Mouse (Mus musculus): ENCODE results near the gene Id3. TPM values are rescaled to one million over a fixed set of nuclear protein-coding genes. Genes with fewer than 3 reads are reported as not detected.
A peak's percentile ranks its signal among the peaks of the same experiment; 100 is the strongest.

Id3 gene
- polyA plus RNA-seq, 1 experiment = 33.8 TPM

GRCm38 (mm10) chr4:136174216-136175193, 31.2 kb downstream of the Id3 start:
- Histone ChIP-seq H3K4me1 (ENCODE audit: control insufficient read depth, insufficient read depth, low read length) (peaks cover 17% of the 10 kb centered on the region), H3K27ac (ENCODE audit: control insufficient read depth, insufficient read depth, low read depth, low read length, poor library complexity) (peak overlapping the region; percentile 97), H3K4me3 (replicated peaks; ENCODE audit: control insufficient read depth, low read depth, low read length) (peak overlapping the region; percentile 94)
- TF ChIP-seq POLR2A (IDR thresholded peaks at IDR 0.05; ENCODE audit: borderline replicate concordance, control insufficient read depth, low read depth, low read length) (peak; percentile 96), CTCF (IDR thresholded peaks at IDR 0.05; ENCODE audit: control insufficient read depth, insufficient read depth, low read length) (peak; percentile 57)
- 31% methylated on average over 13 of the region's 13 CpGs for WGBS

- peaks cover 17% of the 10 kb centered on the region for H3K4me1 ChIP-seq (ENCODE audit: control insufficient read depth, insufficient read depth, low read length)
- peak overlapping the region; percentile 19 for H3K4me3 ChIP-seq (replicated peaks; ENCODE audit: control insufficient read depth, low read depth, low read length)
- TF ChIP-seq POLR2A (IDR thresholded peaks at IDR 0.05; ENCODE audit: borderline replicate concordance, control insufficient read depth, low read depth, low read length) (peak; percentile 52; the same call in 1 of the 2 replicates), CTCF (IDR thresholded peaks at IDR 0.05; ENCODE audit: control insufficient read depth, insufficient read depth, low read length) (no peak)
- H3K27ac ChIP-seq (ENCODE audit: control insufficient read depth, insufficient read depth, low read depth, low read length, poor library complexity) = peak overlapping the region; percentile 97
- 78% methylated on average over 10 of the region's 10 CpGs for WGBS
Measured at GRCm38 (mm10) chr4:136176022-136176552, 32.8 kb downstream of the Id3 start.

GRCm38 (mm10) chr4:136177244-136177611, 33.9 kb downstream of the Id3 start:
- 3% methylated on average over 8 of the region's 8 CpGs for WGBS
- no peak for TF ChIP-seq POLR2A (IDR thresholded peaks at IDR 0.05; ENCODE audit: borderline replicate concordance, control insufficient read depth, low read depth, low read length)
- Histone ChIP-seq H3K4me3 (replicated peaks; ENCODE audit: control insufficient read depth, low read depth, low read length) (peak overlapping the region; percentile 37), H3K4me1 (ENCODE audit: control insufficient read depth, insufficient read depth, low read length) (peaks cover 17% of the 10 kb centered on the region), H3K27ac (ENCODE audit: control insufficient read depth, insufficient read depth, low read depth, low read length, poor library complexity) (peak overlapping the region; percentile 97)

DNA sequence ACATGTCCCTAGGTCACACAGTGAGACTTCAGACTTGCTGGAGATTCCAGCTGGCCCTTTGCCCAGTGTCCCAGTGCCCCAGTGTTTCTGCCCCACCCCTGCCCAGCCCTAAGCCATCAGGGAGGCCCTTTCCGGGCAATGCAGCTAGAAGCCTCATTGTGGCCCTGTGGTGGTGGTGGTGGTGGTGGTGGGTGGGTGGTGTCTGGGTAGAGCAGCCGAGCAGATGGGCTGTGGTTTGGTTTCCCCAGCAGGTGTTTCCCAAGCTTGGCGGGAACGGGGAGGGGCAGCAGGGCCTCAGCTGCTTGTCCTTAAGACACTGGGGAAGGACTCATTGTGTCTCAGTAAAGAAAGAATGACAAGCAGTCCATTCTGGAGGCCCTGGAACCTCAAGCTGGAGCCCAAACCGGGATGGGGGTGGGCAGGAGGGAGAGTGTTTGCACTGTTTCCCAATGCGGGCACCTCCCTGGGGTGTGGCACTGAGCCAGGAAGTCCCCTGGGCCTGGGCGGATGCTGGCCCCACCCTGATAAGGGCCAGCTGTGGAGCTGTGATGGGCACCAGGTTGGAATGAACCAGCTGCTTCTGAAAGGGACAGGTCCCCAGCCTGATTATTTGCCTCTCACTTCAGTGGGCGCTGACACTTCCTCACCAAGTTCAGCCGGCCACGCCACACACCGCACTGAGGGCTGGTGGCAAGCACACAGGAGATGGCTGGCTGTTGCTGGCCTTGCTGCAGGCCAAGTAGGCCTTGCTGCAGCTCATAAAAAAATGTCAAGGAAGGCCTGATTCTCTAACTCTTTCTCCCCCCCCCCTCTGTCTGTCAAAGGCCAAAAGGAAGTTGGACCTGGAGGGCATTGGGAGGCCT, 34.5 kb downstream of the Id3 start:
- WGBS = 2% methylated on average over 11 of the region's 11 CpGs

DNA sequence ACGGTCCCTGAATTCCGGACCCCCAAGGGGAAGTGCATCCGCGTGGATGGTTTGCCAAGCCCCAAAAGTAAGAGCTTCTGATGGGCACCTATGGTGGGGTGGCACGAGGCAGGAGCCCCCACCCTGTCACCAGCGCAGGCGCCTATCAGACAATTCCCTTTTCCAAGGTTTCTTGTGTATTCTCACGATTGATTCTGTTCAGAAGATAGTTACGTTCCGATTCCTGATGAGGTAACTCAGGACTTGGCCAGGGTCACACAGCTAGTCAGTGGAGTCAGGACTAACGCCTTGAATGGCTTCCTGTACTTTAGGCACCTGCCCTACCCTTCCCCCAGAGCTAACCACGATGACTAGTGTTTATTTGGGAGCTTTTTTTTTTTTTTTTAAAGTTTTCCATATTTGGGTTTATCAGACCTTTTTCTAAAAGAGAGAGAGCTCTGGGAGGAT, 35.2 kb downstream of the Id3 start:
- peaks cover 17% of the 10 kb centered on the region for H3K4me1 ChIP-seq (ENCODE audit: control insufficient read depth, insufficient read depth, low read length)
- TF ChIP-seq POLR2A (IDR thresholded peaks at IDR 0.05; ENCODE audit: borderline replicate concordance, control insufficient read depth, low read depth, low read length) (no peak), CTCF (IDR thresholded peaks at IDR 0.05; ENCODE audit: control insufficient read depth, insufficient read depth, low read length) (no peak)
- H3K27ac ChIP-seq (ENCODE audit: control insufficient read depth, insufficient read depth, low read depth, low read length, poor library complexity) = peak overlapping the region; percentile 97
- H3K4me3 ChIP-seq (replicated peaks; ENCODE audit: control insufficient read depth, low read depth, low read length) = peak overlapping the region; percentile 49
- 5% methylated on average over 12 of the region's 12 CpGs for WGBS

More for the DNA sequence above, 34.5 kb downstream of the Id3 start:
- peak overlapping the region; percentile 97 for H3K27ac ChIP-seq (ENCODE audit: control insufficient read depth, insufficient read depth, low read depth, low read length, poor library complexity)
- peaks cover 17% of the 10 kb centered on the region for H3K4me1 ChIP-seq (ENCODE audit: control insufficient read depth, insufficient read depth, low read length)
- TF ChIP-seq CTCF (IDR thresholded peaks at IDR 0.05; ENCODE audit: control insufficient read depth, insufficient read depth, low read length) (no peak), POLR2A (IDR thresholded peaks at IDR 0.05; ENCODE audit: borderline replicate concordance, control insufficient read depth, low read depth, low read length) (peak; percentile 98)
- peak overlapping the region; percentile 49 for H3K4me3 ChIP-seq (replicated peaks; ENCODE audit: control insufficient read depth, low read depth, low read length)

- TF ChIP-seq CTCF (IDR thresholded peaks at IDR 0.05; ENCODE audit: control insufficient read depth, insufficient read depth, low read length) (no peak), POLR2A (IDR thresholded peaks at IDR 0.05; ENCODE audit: borderline replicate concordance, control insufficient read depth, low read depth, low read length) (no peak)
- Histone ChIP-seq H3K27ac (ENCODE audit: control insufficient read depth, insufficient read depth, low read depth, low read length, poor library complexity) (peak overlapping the region; percentile 78; the same call in 1 of the 2 replicates), H3K4me3 (replicated peaks; ENCODE audit: control insufficient read depth, low read depth, low read length) (no peak overlapping the region), H3K4me1 (ENCODE audit: control insufficient read depth, insufficient read depth, low read length) (peaks cover 15% of the 10 kb centered on the region)
- WGBS = 16% methylated on average over 7 of the region's 7 CpGs
Measured at GRCm38 (mm10) chr4:136179456-136179855, 36.2 kb downstream of the Id3 start.

- peak; percentile 96 for TF ChIP-seq CTCF (IDR thresholded peaks at IDR 0.05; ENCODE audit: control insufficient read depth, insufficient read depth, low read length)
- peak; percentile 38; the same call in 1 of the 2 replicates for TF ChIP-seq POLR2A (IDR thresholded peaks at IDR 0.05; ENCODE audit: borderline replicate concordance, control insufficient read depth, low read depth, low read length)
- Histone ChIP-seq H3K4me3 (replicated peaks; ENCODE audit: control insufficient read depth, low read depth, low read length) (peak overlapping the region; percentile 45), H3K27ac (ENCODE audit: control insufficient read depth, insufficient read depth, low read depth, low read length, poor library complexity) (peak overlapping the region; percentile 78), H3K4me1 (ENCODE audit: control insufficient read depth, insufficient read depth, low read length) (peaks cover 14% of the 10 kb centered on the region)
- WGBS = 16% methylated on average over 15 of the region's 15 CpGs
Measured at GRCm38 (mm10) chr4:136179998-136180397, 36.7 kb downstream of the Id3 start.
